In genomic region chrX:73654177-73654576, GRCm38 (mm10) we compare ENCODE assay signal across 8 mouse cellular contexts. TPM values are rescaled to one million over a fixed set of nuclear protein-coding genes. Genes with fewer than 3 reads are reported as not detected.
A peak's percentile ranks its signal among the peaks of the same experiment; 100 is the strongest.
DNase-seq lines count a peak whose midpoint lies in the region; ATAC-seq lines count a peak whose summit lies in the region.
"Had no signal": no experiment of that assay in that cellular context is flagged by ENCODE, and none has a peak within 500 bp of the region (broad histone marks: within the 10 kb centered on the region; RNA-seq: fewer than 3 reads in every experiment).

No protein-coding gene starts in this region.

- H3K9me3 ChIP-seq in kidney, embryonic 14.5 days (ENCODE audit: control insufficient read depth, low read length), result no peaks in the 10 kb centered on the region
- H3K9me3 ChIP-seq: neural tube, embryonic 12.5 days had no signal

- H3K4me2 ChIP-seq in kidney, embryonic 14.5 days (replicated peaks; ENCODE audit: low read depth, low read length), result no peak overlapping the region
- H3K4me2 ChIP-seq: neural tube, embryonic 12.5 days had no signal

- no peak overlapping the region for H3K9ac ChIP-seq in kidney, embryonic 14.5 days (ENCODE audit: low read depth, low read length)
- H3K9ac ChIP-seq: neural tube, embryonic 12.5 days had no signal

- no peaks in the 10 kb centered on the region for H3K36me3 ChIP-seq in kidney, embryonic 14.5 days (ENCODE audit: control insufficient read depth, insufficient read depth, low read length)
- H3K36me3 ChIP-seq: neural tube, embryonic 12.5 days had no signal

- H3K27ac ChIP-seq in kidney, embryonic 14.5 days (ENCODE audit: low read depth, low read length), result no peak overlapping the region
- H3K27ac ChIP-seq: neural tube, embryonic 12.5 days had no signal

- DNase-seq in CD4-positive, CD25-positive, alpha-beta regulatory T cell, adult 2 months (ENCODE audit: low read depth, low spot score), result peak; percentile 76
- peak; percentile 62 for DNase-seq in Muller cell, postnatal 12 days (ENCODE audit: inconsistent ontology term)
- DNase-seq in cerebellum, postnatal 36 days, result peak; percentile 69 to 82
- peak; percentile 62 for DNase-seq in heart, adult 8-10 months (ENCODE audit: low spot score)
- DNase-seq in lung, postnatal 14 days, result peak; percentile 79
- DNase-seq in retina, postnatal 1 day, result peak; percentile 80

- no peaks in the 10 kb centered on the region for H3K27me3 ChIP-seq in kidney, embryonic 14.5 days (ENCODE audit: control insufficient read depth, insufficient read depth, low read length)
- H3K27me3 ChIP-seq: neural tube, embryonic 12.5 days had no signal

- WGBS in kidney, embryonic 14.5 days, result 24% methylated on average over 6 of the region's 6 CpGs

- no peaks in the 10 kb centered on the region for H3K4me1 ChIP-seq in kidney, embryonic 14.5 days (ENCODE audit: control insufficient read depth, insufficient read depth, low read length)
- H3K4me1 ChIP-seq: neural tube, embryonic 12.5 days had no signal

- peak; percentile 72; the same call in 1 of the 2 replicates for ATAC-seq in kidney, embryonic 14.5 days (ENCODE audit: low FRiP score, low TSS enrichment)

- no peak overlapping the region for H3K4me3 ChIP-seq in kidney, embryonic 14.5 days (ENCODE audit: low read length)
- H3K4me3 ChIP-seq: neural tube, embryonic 12.5 days had no signal

RNA-seq across cellular contexts. Expression of gene Pnck, which starts 5.7 kb away (rescaled TPM):
- 1 to 10 TPM; 5.2 to 9.5 (median 8.1) TPM for total RNA-seq in heart, adult 8-10 months (2022)
- polyA plus RNA-seq in kidney, embryonic 14.5 days (2014; fragmentation: Nextera tagmentation; extraction: Ambion mirVana), result 14.1 and 16.3 TPM in 2 replicates

RNA-seq across cellular contexts. Expression of gene Dusp9, which starts 15.0 kb away (rescaled TPM):
- under 1 TPM in 1 of 4 experiments, not detected in 3; 0.19 TPM for total RNA-seq in heart, adult 8-10 months (2022)
- polyA plus RNA-seq in kidney, embryonic 14.5 days (2014; fragmentation: Nextera tagmentation; extraction: Ambion mirVana), result 9.6 and 26.6 TPM in 2 replicates

RNA-seq across cellular contexts. Expression of gene Slc6a8, which starts 18.8 kb away (rescaled TPM):
- total RNA-seq in heart, adult 8-10 months (2022), result 100 to 1,000 TPM; 157 to 195 (median 180) TPM
- 9.0 and 10.4 TPM in 2 replicates for polyA plus RNA-seq in kidney, embryonic 14.5 days (2014; fragmentation: Nextera tagmentation; extraction: Ambion mirVana)
